Mouse (Mus musculus) MEL-GATA-1-ER (cell line): ENCODE data around the gene Mctp2.

Experiments
- DNase-seq: peaks from one replicate; pipeline ENCODE4 v3.0.0-alpha.2; 2012; ENCODE audit warnings: low read depth; ENCODE audit errors: extremely low read depth

Gene Mctp2

GRCm38 (mm10) chr7:72096973-72097372 lies 209.4 kb downstream of the Mctp2 start:
- no peak for DNase-seq

- DNase-seq = no peak
Observed at GRCm38 (mm10) chr7:72096433-72096832, 210.0 kb downstream of the Mctp2 start.

- no peak for DNase-seq
Observed at GRCm38 (mm10) chr7:72089463-72090175, 216.8 kb downstream of the Mctp2 start.

GRCm38 (mm10) chr7:72080705-72081104 lies 225.7 kb downstream of the Mctp2 start:
- DNase-seq = no peak

- DNase-seq = no peak
Observed at GRCm38 (mm10) chr7:72078896-72079295, 227.5 kb downstream of the Mctp2 start.

GRCm38 (mm10) chr7:72071418-72072184 lies 234.8 kb downstream of the Mctp2 start:
- no peak for DNase-seq

GRCm38 (mm10) chr7:72068454-72068853 lies 238.0 kb downstream of the Mctp2 start:
- DNase-seq = no peak

GRCm38 (mm10) chr7:72066352-72066751 lies 240.1 kb downstream of the Mctp2 start:
- DNase-seq = no peak

- DNase-seq = no peak
Observed at GRCm38 (mm10) chr7:72051759-72052158, 254.6 kb downstream of the Mctp2 start.

GRCm38 (mm10) chr7:72047588-72048585 lies 258.5 kb downstream of the Mctp2 start:
- DNase-seq = no peak
